ENCODE assay signal across 10 mouse cellular contexts in genomic region chr11:98673136-98673535, GRCm38 (mm10). TPM values are rescaled to one million over a fixed set of nuclear protein-coding genes. Genes with fewer than 3 reads are reported as not detected.
DNase-seq lines count a peak whose midpoint lies in the region; ATAC-seq and TF ChIP-seq lines count a peak whose summit lies in the region.
"Not testable (repeated sequence)": the region's sequence is repeated elsewhere in the genome, so short reads cannot be mapped to it uniquely, and the experiment has no call there.
"Had no signal": no experiment of that assay in that cellular context is flagged by ENCODE, and none has a peak within 500 bp of the region (broad histone marks: within the 10 kb centered on the region; RNA-seq: fewer than 3 reads in every experiment).

No protein-coding gene starts in this region.

- not testable (repeated sequence) for H3K27ac ChIP-seq in intestine, embryonic 16.5 days (ENCODE audit: low read length); limb, embryonic 14.5 days (replicated peaks; ENCODE audit: low read depth, low read length)
- H3K27ac ChIP-seq in midbrain, embryonic 10.5 days (replicated peaks) = peak overlapping the region; percentile 34; the same call in 1 of the 2 replicates

- DNase-seq in adipocyte (ENCODE audit: low spot score) = peak; percentile 45
- DNase-seq in embryo, embryonic 10.5 days (ENCODE audit: low spot score) = peak; percentile 79
- peak; percentile 93 for DNase-seq in heart, adult 11 months
- peak; percentile 18 for DNase-seq in limb, embryonic 14.5 days (ENCODE audit: low spot score)
- peak; percentile 68 for DNase-seq in midbrain, embryonic 10.5 days (ENCODE audit: low spot score)
- peak; percentile 44 for DNase-seq in right cerebral cortex, postnatal 14 days
- DNase-seq in urinary bladder, postnatal 36 days (ENCODE audit: low spot score in 2 of 2) = peak; percentile 43 to 60

- not testable (repeated sequence) for H3K4me3 ChIP-seq in intestine, embryonic 16.5 days (ENCODE audit: low read length); limb, embryonic 14.5 days (replicated peaks; ENCODE audit: low read length); midbrain, embryonic 10.5 days

- not testable (repeated sequence) for H3K4me2 ChIP-seq in intestine, embryonic 16.5 days (ENCODE audit: low read depth, low read length)
- H3K4me2 ChIP-seq in limb, embryonic 14.5 days (replicated peaks; ENCODE audit: low read depth, low read length, severe bottlenecking) = 0 out of 2 replicates have a peak overlapping the region, but pooled peaks have one; percentile 10

- 2% methylated on average over 6 of the region's 7 CpGs for WGBS in intestine, embryonic 16.5 days
- WGBS in limb, embryonic 14.5 days = 7% methylated on average over 6 of the region's 7 CpGs
- WGBS in midbrain, embryonic 10.5 days = 3% methylated on average over 7 of the region's 7 CpGs

- H3K4me1 ChIP-seq in intestine, embryonic 16.5 days (ENCODE audit: control insufficient read depth, insufficient read depth, low read length); limb, embryonic 14.5 days (ENCODE audit: control insufficient read depth, insufficient read depth, low read length); midbrain, embryonic 10.5 days: not testable (repeated sequence)

- peak; percentile 67 for ATAC-seq in intestine, embryonic 16.5 days
- ATAC-seq in limb, embryonic 14.5 days (ENCODE audit: low FRiP score, low read depth) = not testable (repeated sequence)

- H3K27me3 ChIP-seq in intestine, embryonic 16.5 days (replicated peaks; ENCODE audit: control insufficient read depth, insufficient read depth, low read length); limb, embryonic 14.5 days (ENCODE audit: control insufficient read depth, insufficient read depth, low read length): not testable (repeated sequence)
- H3K27me3 ChIP-seq in midbrain, embryonic 10.5 days (ENCODE audit: low read depth, poor library complexity, severe bottlenecking) = peaks cover 25% of the 10 kb centered on the region

- H3K9me3 ChIP-seq in intestine, embryonic 16.5 days (ENCODE audit: control insufficient read depth, low read length); limb, embryonic 14.5 days (ENCODE audit: control insufficient read depth, low read length); midbrain, embryonic 10.5 days (replicated peaks): not testable (repeated sequence)

- H3K9ac ChIP-seq in intestine, embryonic 16.5 days (ENCODE audit: low read depth, low read length); limb, embryonic 14.5 days (ENCODE audit: low read depth, low read length, severe bottlenecking): not testable (repeated sequence)

- H3K36me3 ChIP-seq in intestine, embryonic 16.5 days (ENCODE audit: control insufficient read depth, insufficient read depth, low read length); limb, embryonic 14.5 days (ENCODE audit: control insufficient read depth, insufficient read depth, low read length); midbrain, embryonic 10.5 days: not testable (repeated sequence)

- TF ChIP-seq POLR2A in limb, embryonic 14.5 days (IDR thresholded peaks at IDR 0.05; ENCODE audit: borderline replicate concordance, extremely low read depth, insufficient read depth, insufficient read length) = not testable (repeated sequence)

RNA-seq across cellular contexts. Expression of gene Gsdma, which starts 9.0 kb away (rescaled TPM):
- 0.06 TPM in 1 of 2 replicates, not detected in the other for polyA plus RNA-seq in intestine, embryonic 16.5 days (2015; fragmentation: Nextera tagmentation; extraction: Ambion mirVana)
- polyA plus RNA-seq in limb, embryonic 14.5 days (2012; rRNA removed) = 0.14 and 0.16 TPM in 2 replicates
- 0.47 and 0.55 TPM in 2 replicates for polyA plus RNA-seq in limb, embryonic 14.5 days (2014; fragmentation: Nextera tagmentation; extraction: Ambion mirVana)
- not detected in 2 replicates for polyA plus RNA-seq in midbrain, embryonic 10.5 days (2016; fragmentation: Nextera tagmentation; extraction: Ambion mirVana)
- polyA plus RNA-seq: macrophage had no signal

RNA-seq across cellular contexts. Expression of gene Psmd3, which starts 9.2 kb away (rescaled TPM):
- polyA plus RNA-seq in intestine, embryonic 16.5 days (2015; fragmentation: Nextera tagmentation; extraction: Ambion mirVana) = 169 and 181 TPM in 2 replicates
- 208 and 228 TPM in 2 replicates for polyA plus RNA-seq in limb, embryonic 14.5 days (2012; rRNA removed)
- 141 and 145 TPM in 2 replicates for polyA plus RNA-seq in limb, embryonic 14.5 days (2014; fragmentation: Nextera tagmentation; extraction: Ambion mirVana)
- 246 and 258 TPM in 2 replicates for polyA plus RNA-seq in midbrain, embryonic 10.5 days (2016; fragmentation: Nextera tagmentation; extraction: Ambion mirVana)

RNA-seq across cellular contexts. Expression of gene Gsdma2, which starts 26.6 kb away (rescaled TPM):
- 0.58 and 0.93 TPM in 2 replicates for polyA plus RNA-seq in intestine, embryonic 16.5 days (2015; fragmentation: Nextera tagmentation; extraction: Ambion mirVana)
- not detected in 2 replicates for polyA plus RNA-seq in limb, embryonic 14.5 days (2012; rRNA removed)
- polyA plus RNA-seq in limb, embryonic 14.5 days (2014; fragmentation: Nextera tagmentation; extraction: Ambion mirVana) = not detected in 2 replicates
- polyA plus RNA-seq in midbrain, embryonic 10.5 days (2016; fragmentation: Nextera tagmentation; extraction: Ambion mirVana) = not detected in 2 replicates
- polyA plus RNA-seq: frontal cortex, adult 2 months; macrophage had no signal

RNA-seq across cellular contexts. Expression of gene Csf3, which starts 27.9 kb away (rescaled TPM):
- polyA plus RNA-seq in intestine, embryonic 16.5 days (2015; fragmentation: Nextera tagmentation; extraction: Ambion mirVana) = 0.10 TPM in 1 of 2 replicates, not detected in the other
- 0.11 TPM in 1 of 2 replicates, not detected in the other for polyA plus RNA-seq in limb, embryonic 14.5 days (2012; rRNA removed)
- polyA plus RNA-seq in limb, embryonic 14.5 days (2014; fragmentation: Nextera tagmentation; extraction: Ambion mirVana) = not detected in 2 replicates
- not detected in 2 replicates for polyA plus RNA-seq in midbrain, embryonic 10.5 days (2016; fragmentation: Nextera tagmentation; extraction: Ambion mirVana)
- polyA plus RNA-seq: frontal cortex, adult 2 months; macrophage had no signal

RNA-seq across cellular contexts. Expression of gene Gsdma3, which starts 47.0 kb away (rescaled TPM):
- polyA plus RNA-seq in intestine, embryonic 16.5 days (2015; fragmentation: Nextera tagmentation; extraction: Ambion mirVana) = not detected in 2 replicates
- polyA plus RNA-seq in limb, embryonic 14.5 days (2012; rRNA removed) = not detected in 2 replicates
- not detected in 2 replicates for polyA plus RNA-seq in limb, embryonic 14.5 days (2014; fragmentation: Nextera tagmentation; extraction: Ambion mirVana)
- polyA plus RNA-seq in midbrain, embryonic 10.5 days (2016; fragmentation: Nextera tagmentation; extraction: Ambion mirVana) = not detected in 2 replicates
- polyA plus RNA-seq: frontal cortex, adult 2 months; macrophage had no signal

Comparison
In these comparisons a context has a peak if more than half of its experiments do, and no peak if none do; other contexts are left out.
1. DNase-seq: peak in every context shown above with its lines; median percentile 93 in heart, adult 11 months; 79 in embryo, embryonic 10.5 days; 68 in midbrain, embryonic 10.5 days; 52 in urinary bladder, postnatal 36 days; 45 in adipocyte; 44 in right cerebral cortex, postnatal 14 days; 18 in limb, embryonic 14.5 days.